Mouse (Mus musculus): ENCODE measurements around the gene Rhot2.
"Not testable (repeated sequence)": the region's sequence is repeated elsewhere in the genome, so short reads cannot be mapped to it uniquely, and the experiment has no call there.

Gene Rhot2

DNA sequence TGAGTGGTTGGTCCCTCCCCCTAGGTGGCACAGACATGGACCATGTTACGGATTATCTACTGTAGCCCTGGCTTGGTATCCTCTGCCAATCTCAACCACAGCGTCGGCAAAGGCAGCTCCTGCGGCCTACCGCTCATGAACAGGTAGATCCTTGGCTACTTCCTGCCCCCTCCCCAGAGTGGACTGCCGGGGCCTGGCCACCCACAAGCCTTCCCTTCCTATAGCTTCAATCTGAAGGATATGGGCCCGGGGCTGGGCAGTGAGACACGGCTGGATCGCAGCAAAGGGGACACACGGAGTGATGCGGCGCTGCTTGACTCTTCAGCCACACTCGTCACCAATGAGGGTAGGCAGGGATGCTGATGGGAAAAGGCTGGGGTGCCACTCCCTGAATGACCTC is 17.6 kb downstream of the Rhot2 start:
- DNase-seq = no peak

DNA sequence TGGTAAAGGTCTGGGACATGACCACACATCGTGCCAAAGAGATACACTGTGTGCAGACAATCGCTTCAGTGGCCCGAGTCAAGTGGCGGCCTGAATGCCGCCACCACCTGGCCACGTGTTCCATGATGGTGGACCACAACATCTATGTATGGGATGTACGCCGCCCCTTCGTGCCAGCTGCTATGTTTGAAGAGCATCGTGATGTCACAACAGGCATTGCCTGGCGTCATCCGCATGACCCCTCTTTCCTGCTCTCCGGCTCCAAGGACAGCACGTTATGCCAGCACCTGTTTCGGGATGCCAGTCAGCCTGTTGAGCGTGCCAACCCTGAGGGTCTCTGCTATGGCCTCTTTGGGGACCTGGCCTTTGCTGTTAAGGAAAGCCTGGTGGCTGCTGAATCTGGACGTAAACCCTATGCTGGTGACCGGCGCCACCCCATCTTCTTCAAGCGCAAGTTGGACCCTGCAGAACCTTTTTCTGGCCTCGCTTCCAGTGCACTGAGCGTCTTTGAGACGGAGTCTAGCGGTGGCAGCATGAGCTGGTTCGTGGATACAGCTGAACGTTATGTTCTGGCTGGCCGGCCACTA is 18.6 kb downstream of the Rhot2 start:
- DNase-seq = no peak

DNA sequence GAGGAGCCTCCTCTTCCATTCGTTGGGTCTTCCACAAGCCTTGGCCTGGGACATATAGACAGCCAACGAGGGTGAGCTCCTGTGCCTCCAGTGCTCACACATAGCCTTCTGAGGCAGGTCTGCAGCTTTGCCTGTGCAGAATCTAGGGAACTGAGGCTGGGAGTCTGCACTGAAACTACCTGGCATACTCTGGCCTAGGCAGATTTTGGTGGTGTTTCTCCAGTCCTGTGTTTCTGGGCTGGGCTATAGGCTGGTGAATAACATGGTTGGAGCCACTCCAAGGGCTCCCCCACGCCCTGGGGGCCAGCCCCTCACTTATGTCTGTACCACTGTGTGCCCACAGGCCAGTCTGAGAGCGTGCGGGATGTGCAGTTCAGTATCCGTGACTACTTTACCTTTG is 19.3 kb downstream of the Rhot2 start:
- no peak for DNase-seq

DNA sequence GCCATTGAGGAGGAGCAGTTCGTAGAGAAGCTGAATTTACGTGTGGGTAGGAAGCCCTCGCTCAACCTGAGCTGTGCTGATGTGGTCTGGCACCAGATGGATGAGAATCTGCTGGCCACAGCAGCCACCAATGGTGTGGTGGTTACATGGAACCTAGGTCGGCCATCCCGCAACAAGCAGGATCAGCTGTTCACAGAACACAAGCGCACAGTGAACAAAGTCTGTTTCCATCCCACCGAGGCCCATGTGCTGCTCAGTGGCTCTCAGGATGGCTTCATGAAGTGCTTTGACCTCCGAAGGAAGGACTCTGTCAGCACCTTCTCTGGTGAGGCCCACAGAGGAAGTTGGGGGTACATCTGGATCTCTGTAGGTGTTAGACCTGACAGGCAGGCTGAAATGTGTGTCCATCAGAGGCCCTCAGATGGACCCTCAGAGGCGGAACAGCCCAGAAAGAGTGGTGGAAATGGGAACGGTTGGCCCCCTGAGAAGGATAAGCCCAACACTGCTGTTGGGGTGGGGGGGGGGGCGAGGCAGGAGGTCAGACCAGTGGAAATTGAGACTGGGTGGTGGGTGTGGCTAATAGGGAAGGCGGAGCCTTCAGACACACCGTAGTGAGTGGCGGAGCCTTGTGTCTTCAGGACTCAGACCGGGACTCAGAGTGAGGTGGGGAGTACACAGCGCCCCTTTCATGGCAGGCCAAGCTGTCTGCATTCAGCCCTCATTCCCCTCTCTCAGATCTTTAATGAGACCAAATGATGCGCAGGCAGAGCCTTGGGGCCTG is 20.1 kb downstream of the Rhot2 start:
- no peak for DNase-seq

DNA sequence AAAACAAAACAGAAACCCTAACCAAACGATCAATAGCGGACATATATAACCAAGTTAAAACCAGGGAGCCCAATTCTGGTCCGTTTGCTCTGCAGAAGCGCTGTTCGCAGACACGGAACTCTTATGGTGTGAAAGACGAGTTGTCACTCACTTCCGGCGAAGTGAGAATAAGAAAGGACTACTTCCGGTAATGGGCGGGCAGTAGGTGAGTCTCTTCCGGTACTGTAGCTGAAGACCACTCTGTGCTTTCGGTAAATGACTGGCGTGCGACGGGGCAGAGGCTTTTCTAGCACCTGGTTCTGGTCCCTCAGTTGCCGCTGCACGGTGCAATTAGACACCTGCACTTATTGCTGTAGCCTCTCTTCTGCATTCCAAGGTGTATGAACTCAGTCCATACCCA is 21.2 kb downstream of the Rhot2 start, which contains the start of gene Wdr24:
Gene Wdr24 (plus strand): TSS at position 176 of the 400 bp plus-strand sequence.
- peak; percentile 76 to 83 for DNase-seq

DNA sequence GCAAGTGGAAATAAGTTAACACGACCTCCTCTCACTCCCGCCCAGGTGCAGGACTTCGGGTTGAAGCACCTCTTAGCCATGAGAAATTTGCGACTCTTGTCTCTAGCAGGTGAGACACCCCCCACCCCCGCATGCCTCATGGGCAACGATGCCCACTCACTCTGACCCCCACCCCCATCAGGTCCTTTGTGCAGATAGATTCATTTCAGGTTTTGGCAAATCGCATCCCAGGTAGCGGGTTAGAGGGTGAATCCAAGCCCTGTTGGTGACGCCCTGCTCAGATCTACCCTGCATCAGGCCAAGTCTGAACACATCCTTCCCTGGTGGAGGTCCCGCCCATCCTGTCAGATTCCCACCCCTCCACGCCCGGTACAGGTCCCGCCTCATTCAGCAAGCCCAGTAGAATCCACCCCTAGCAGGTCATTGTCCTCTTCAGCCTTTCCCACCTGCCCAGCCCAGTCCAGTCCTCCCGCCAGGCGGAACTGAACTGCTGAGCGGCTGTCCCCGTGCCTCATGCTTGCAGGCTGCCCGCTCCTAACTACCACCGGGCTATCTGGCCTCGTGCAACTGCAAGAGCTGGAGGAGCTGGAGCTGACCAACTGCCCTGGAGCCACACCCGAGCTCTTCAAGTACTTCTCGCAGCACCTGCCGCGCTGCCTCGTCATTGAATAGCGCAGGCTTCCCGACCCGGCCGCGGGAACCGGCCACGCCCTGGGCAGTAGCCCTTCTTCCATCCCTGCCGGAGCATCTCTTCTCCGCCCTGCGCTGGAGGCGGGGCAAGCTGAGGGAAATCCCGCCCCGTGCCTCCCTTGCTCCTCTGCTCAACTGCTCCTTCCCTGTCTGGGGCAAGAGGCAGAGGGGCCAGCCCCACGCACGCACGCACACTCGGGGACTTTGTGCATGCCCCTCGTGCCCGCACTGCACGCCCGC is 25.5 kb downstream of the Rhot2 start:
- no peak for DNase-seq

DNA sequence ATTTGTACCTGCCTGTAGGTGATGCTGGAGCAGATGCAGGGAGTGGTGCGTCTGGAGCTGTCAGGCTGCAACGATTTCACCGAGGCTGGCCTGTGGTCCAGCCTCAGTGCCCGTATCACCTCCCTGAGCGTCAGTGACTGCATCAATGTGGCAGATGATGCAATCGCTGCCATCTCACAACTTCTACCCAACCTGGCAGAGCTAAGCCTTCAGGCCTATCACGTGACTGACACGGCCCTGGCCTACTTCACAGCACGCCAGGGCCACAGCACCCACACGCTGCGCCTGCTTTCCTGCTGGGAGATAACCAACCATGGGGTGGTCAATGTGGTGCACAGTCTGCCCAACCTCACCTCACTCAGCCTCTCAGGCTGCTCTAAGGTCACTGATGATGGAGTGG is 27.0 kb downstream of the Rhot2 start:
- no peak for DNase-seq

DNA sequence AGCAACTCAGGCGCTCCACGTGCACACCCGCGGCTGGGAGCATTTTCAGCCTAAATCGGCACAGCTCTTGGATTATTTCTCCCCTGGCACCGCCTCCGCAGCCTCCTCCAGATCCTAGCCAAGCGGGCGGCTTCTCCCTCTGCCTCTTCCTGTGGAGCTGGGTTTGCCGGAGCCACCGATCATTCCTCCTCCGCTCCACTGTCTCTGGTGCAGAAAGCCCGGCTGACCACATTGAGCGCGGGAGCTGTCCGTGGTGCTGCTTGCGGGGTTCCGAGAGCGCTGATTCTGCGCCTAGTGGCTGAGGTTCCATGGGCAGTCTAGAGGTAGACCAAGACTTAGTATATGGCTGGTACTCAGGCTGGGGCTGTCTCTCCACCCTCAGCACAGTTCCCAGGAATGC is 31.2 kb downstream of the Rhot2 start:
- peak; percentile 63 to 73 for DNase-seq

DNA sequence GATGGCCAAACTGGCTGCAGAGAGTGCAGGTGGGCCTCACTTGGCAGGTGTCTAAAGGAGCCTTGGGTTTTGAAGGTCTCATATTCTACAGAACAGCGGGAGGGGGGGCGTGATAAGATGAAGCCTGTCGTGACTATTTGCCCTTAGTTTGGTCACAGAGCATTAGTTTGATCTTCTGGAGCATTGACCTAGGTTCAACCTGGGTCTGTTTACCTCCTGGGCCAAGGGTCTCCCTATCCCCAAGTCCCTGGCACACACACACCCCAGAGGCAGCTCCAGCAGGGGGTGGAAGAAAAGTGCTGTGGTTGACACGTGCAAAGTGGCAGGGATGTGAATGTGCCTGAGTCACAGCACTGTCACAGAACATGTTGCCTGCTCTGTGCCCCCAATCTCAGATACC is 33.8 kb downstream of the Rhot2 start:
- no peak for DNase-seq

DNA sequence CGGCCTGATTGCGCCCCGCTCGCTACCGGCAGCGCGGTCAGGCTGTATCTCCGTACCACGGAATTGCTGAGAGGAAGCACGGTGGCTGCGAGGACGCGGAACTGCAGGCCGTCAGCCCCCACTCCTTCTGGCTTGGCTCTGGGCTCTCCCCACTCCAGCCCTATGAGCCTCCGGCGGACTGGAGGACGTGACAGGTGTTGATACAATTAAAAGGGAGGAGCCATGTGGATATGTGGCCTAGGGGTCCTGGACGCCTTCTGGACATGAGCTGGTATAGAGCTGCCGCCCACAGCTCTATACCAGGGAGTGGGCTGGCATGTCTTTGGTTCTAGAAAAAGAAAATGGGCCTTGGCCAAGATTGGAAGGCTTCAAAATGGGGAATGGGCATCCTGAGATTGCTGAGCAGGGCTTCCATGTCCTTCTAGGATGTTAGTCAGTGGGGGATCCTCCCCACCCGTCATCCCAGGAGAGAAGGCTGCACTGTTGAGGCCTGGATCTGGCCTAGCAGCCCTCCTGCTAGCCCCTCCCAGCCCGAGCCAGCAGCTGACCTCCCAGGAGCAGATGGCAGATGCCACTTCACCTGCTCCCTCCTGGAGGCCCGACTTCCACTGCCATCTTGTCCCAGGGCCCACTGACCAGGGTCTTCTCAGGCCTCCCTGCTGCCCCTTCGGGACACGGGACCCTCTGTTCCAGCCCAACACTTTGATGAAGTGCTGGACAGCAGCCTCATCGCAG is 34.9 kb downstream of the Rhot2 start:
- no peak for DNase-seq

DNA sequence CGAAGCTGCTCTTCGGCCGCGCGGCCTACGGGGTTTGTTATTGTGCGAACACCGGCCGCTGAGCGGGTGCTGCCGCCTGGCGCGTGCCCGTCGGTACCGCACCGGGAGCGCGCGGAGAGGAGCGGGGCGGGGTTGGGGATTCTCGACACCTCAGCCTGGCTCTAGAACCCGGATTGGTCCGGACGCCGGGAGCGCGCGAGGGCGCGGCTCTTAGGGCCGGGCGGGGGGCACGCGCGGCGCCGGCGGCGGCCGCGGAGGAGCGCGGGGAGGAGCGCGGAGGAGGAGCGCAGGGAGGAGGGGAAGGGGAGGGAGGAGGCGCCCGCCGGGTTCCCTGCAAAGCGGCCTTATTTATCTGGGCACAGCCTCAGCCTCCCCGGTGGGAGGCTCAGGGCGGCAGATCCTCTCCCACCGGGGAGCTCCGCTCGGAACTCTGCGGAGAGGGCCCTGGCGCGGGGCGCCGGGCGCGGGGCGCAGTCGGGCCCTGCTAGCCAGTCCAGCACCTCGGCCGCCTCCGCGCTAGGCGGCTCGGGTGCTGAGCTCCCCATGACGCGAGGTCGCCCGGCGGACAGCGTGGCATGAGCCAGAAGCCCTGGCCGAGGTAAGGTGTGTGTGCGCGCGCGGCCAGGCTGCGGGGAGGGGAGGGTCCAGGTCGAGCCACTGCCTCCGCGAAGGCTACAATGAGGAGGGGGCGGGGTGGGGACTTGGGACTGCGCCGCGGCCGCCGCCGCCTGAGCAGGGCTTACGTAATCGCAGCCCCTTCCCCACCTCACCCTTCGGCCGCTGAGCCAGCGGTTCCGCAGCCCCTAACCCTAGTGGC is 35.7 kb downstream of the Rhot2 start, which contains the start of gene Fbxl16:
Gene Fbxl16 (plus strand): TSS at position 297 of the 817 bp plus-strand sequence.
- DNase-seq = peak; percentile 74 to 77

DNA sequence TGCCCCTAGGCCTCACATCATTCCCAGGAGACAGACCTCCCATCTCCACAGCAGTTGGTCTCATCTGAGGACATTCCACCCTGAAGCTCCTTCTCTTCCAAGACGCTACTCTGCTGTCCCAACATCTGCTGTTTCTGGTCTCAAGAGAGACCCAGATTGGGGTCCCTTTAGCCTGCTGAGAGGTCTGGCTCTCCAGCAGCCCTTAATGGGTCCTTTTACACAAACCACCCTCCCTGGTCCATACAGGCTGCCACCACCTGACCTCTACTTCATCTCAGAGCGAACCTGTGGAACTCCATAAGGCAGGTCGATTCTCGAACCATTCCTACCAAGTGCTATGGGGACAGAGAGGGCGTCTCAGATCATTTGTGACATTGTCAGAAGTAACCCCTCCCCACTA is 36.6 kb downstream of the Rhot2 start:
- no peak for DNase-seq

DNA sequence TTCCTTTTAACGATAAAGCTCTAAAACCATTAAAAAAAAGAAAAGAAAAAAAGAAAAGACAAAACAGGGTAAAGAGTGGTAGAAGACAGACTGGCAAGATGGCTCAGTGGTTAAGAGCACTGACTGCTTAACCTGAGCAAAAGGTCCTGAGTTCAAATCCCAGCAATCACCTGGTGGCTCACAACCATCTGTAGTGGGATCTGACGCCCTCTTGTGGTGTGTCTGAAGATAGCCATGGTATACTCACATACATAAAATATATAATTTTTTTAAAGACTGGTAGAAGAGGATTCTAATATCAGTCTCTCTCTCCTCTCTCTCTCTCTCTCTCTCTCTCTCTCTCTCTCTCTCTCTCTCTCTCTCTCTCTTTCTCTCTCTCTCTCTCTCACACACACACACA is 37.2 kb downstream of the Rhot2 start:
- not testable (repeated sequence) for DNase-seq

DNA sequence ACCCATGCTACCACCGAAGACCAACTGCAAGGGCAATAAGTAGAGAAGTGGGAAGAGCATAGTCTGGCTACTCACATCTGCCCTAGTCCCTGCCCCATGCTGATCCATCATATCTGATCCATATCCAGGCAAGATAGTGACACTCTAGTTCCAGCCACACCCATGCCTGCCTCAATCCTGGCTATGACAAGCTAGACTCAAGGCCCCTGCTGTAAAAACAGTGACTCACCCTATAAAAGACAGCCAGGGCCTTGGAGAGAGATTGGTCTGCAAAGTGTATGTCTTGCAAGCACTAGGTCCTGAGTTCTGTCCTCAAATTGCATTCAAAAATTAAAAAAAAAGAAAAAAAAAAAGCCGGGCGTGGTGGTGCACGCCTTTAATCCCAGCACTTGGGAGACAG is 38.1 kb downstream of the Rhot2 start:
- no peak for DNase-seq

DNA sequence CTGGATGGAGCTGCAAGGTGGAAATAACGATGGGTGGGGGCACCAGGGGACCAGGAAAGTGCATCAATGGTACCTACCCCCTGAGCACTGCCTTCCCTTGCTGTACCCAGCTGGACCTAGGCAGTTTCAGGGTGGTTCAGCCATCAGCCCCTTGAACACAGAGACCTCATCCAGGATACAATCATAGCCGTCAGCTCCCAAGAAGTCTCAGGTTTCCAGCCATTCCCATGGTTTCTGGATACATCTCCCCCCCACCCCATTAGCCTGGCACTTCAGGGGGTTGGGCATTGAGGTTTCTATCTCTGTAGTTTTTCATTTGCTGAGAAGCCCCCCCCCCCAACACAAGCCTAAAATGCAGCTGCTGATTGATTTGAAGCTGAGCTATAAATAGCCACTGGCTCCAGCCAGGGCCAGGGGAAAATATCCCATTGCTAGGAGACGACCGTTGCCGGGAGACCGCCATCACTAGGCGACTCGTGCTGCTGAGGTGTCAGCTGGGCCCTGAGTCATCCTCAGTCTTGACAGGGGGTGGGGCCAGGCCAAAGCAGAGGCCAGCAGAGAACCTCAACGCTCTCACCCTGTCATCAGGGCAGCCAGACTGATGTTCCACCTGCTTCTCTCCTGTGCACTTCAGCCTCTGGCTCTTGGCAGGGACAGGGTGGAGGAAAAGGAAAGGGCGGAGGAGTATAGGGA is 41.7 kb downstream of the Rhot2 start:
- DNase-seq = no peak

DNA sequence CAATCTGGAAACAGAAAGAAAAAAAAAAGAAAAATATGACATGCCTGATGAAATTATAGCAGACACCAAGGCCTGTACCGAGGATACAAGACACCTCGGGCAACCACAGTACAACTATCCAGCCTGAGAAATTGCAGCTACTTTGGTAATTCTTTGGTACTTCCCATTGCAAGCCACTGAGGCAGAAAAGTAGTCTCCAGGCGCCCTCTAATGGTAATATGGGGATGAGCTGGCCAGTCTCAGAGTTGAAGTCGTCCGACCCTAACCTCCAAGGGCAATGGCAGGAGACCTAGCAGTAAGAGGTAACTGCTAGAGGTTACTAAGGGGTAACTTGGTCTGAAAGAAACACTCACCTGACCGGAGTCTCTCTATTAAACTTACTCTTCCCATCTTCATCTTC is 43.6 kb downstream of the Rhot2 start:
- peak; percentile 74 to 75 for DNase-seq

DNA sequence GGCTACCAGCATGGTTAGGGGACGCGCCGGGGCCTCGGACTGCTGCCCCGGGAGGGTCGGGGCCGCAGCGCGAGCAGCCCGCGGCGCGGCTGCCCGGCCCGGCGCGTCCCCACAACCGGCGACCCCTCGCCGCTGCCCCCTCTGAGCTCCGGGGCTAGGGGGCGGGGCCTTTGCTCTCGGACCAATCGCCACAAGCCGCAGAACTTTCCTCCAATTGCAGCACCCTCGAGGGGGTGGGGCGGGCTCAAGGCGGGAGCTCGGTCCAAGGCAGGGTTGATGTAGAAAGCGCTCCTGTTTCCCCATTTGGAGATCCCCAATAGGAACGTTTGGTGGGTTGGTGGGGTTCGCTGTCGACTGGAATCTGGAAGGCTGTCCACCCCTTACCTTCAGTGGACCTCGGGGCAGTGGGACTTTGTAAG is 47.7 kb downstream of the Rhot2 start, which contains the start of gene Metrn:
Gene Metrn (minus strand): TSS at position 186 of the 419 bp plus-strand sequence.
- peak; percentile 88 for DNase-seq

DNA sequence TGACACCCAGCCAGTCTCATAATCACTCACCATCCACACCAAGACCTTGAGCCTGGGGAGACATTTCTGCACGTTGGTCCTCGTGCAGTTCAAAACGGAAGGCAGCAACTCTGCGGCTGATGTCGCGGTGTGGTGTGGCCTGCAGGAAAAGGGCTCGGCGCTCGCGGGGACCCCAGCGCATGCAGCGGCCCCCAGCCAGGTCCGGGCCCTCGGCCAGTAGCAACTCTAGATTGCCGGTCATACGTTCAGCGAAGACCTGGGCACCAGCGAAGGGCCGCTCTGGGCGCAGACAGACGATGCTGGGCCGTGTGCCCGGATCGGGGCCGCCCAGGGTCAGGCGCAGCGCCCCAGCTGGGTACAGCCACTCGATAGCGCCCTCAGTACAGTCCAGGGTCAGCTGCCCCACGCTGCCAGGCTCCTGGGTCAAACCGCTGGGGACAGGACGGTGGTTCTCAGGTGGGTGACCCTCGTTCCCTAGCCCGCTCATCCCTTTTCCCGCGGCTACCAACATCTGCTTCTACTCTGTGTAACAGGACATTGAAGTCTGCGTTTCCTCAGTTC is 48.4 kb downstream of the Rhot2 start:
- DNase-seq = no peak

DNA sequence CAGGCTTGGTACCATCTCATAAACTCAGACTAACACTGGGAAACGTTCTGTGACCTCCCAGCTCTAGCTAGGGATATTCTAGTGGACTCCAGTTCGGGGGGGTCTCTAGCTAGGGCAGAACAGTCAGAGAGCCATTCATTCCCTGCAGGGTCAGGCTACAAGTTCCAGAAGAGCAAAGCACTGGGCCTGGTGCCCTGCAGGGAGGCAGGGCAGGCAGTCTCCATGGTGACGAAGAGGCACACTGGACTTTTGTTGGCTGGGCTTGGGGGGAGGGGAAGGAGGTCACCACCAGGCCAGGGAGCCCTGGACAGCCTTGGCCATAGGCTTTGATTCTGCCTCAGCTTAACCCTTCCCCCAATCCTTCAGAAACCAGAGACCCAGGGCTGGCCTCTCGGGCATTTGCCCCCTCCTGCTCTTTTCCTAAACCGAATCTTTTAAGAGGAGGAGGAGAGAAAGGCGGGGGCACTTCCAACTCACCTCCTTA is 49.0 kb downstream of the Rhot2 start, which contains the start of gene AC134908.4:
Gene AC134908.4 (minus strand): TSS at position 51 of the 484 bp plus-strand sequence.
- peak in 1 of 2 experiments; percentile 39 for DNase-seq

DNA sequence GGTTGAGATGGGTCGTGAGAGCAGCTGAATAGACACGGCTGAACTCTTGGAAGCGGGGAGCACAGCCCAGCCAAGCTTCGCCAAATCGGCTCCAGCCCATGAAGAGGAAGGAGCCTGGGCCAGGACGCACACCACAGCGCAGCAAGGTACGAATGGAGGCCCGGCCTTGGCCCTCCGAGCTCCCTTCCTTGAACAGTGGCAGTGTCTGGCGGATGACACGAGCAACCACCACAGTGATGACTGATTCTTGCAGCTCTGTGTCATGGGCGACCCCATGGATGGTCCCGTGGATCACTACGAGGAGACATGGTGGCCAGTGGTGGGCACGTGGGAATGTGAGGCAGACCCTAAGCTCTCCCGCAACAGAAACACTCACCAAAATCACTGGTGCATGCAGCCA is 49.7 kb downstream of the Rhot2 start:
- DNase-seq = no peak

All from lung, adult 18-20 months (tissue).